Mouse (Mus musculus) heart, postnatal 0 days (tissue): ENCODE data around the gene Hes7.

Source experiments
- CTCF ChIP-seq: IDR thresholded peaks from 2 replicates; pipeline ENCODE4 v1.5.1; 2016; ENCODE audit warnings: antibody characterized with exemption, control low read depth, low read depth
- EP300 ChIP-seq: IDR thresholded peaks from 2 replicates; pipeline ENCODE4 v1.6.1; 2016; ENCODE audit warnings: antibody characterized with exemption, low read depth

DNA sequence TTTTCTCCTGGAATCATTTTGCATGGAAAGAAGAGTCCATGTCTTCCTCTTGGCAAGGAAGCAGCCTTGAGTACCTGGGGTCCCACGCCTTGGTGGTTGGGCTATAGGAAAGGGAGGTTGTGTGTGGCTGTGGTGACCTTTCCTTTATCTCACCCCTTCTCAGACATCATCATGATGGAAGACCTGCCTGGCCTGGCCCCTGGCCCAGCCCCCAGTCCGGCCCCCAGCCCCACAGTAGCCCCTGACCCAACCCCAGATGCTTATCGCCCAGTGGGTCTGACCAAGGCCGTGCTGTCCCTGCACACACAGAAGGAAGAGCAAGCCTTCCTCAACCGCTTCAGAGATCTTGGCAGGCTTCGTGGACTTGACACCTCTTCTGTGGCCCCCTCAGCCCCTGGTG is 15.0 kb upstream of the Hes7 start:
- TF ChIP-seq CTCF, result no peak
- no peak for TF ChIP-seq EP300
